Mouse (Mus musculus) forebrain, embryonic 12.5 days (tissue): ENCODE results near the gene Wfdc1. TPM values are rescaled to one million over a fixed set of nuclear protein-coding genes. Genes with fewer than 3 reads are reported as not detected.

Source experiments
- ATAC-seq: fragments of 200-750 bp; cut with Nextera tagmentation; 2 replicates; pipeline ENCODE4 v1.8.0; 2017; ENCODE audit warnings: moderate TSS enrichment; ENCODE audit not compliant: low FRiP score
- H3K27ac ChIP-seq: fragments of 300-500 bp; sonication (generic); 2 replicates; pipeline ENCODE4 v1.5.1; 2016; ENCODE audit warnings: mild to moderate bottlenecking
- H3K27me3 ChIP-seq: fragments of 300-500 bp; sonication (generic); 2 replicates; pipeline ENCODE4 v1.6.1; 2016; ENCODE audit warnings: mild to moderate bottlenecking
- H3K36me3 ChIP-seq: fragments of 300-500 bp; sonication (generic); replicated peaks from 2 replicates; pipeline ENCODE4 v1.6.1; 2016; ENCODE audit warnings: mild to moderate bottlenecking
- H3K4me1 ChIP-seq: fragments of 300-500 bp; sonication (generic); 2 replicates; pipeline ENCODE4 v1.6.1; 2016
- H3K4me2 ChIP-seq: fragments of 300-500 bp; sonication (generic); 2 replicates; pipeline ENCODE4 v1.6.1; 2016; ENCODE audit warnings: mild to moderate bottlenecking, moderate library complexity
- H3K4me3 ChIP-seq: fragments of 300-500 bp; sonication (generic); replicated peaks from 2 replicates; pipeline ENCODE4 v1.5.1; 2016; ENCODE audit warnings: mild to moderate bottlenecking
- H3K9ac ChIP-seq: fragments of 300-500 bp; sonication (generic); 2 replicates; pipeline ENCODE4 v1.6.1; 2016; ENCODE audit warnings: mild to moderate bottlenecking
- H3K9me3 ChIP-seq: fragments of 300-500 bp; sonication (generic); 2 replicates; pipeline ENCODE4 v1.6.1; 2016
- whole genome bisulfite sequencing: fragments of 180-500 bp; shearing (Covaris S2); methylation state at CpG from one replicate; pipeline ENCODE4 v1.1.7; 2016; 5-methylcytosine and 5-hydroxymethylcytosine counted together
- polyA plus RNA-seq: library from polyadenylated mRNA; unstranded; fragments of >200 nt; fragmentation: Nextera tagmentation; extraction: Ambion mirVana; gene quantifications from 2 replicates; pipeline ENCODE4 v1.2.1, GENCODE M21; 2016

The Wfdc1 gene
- polyA plus RNA-seq, 1 experiment from 2014 or later = 1.0 TPM

- Histone ChIP-seq H3K9me3 (no peaks in the 10 kb centered on the region), H3K27me3 (peaks cover 13% of the 10 kb centered on the region; the same call in 1 of the 2 replicates), H3K27ac (no peak overlapping the region), H3K9ac (no peak overlapping the region), H3K4me1 (peaks cover 14% of the 10 kb centered on the region), H3K4me2 (no peak overlapping the region), H3K36me3 (no peaks in the 10 kb centered on the region), H3K4me3 (no peak overlapping the region)
- ATAC-seq = no peak
- 57% methylated on average over 12 of the region's 12 CpGs for WGBS
Observed at GRCm38 (mm10) chr8:119669284-119669683, 3.1 kb downstream of the Wfdc1 start.

GRCm38 (mm10) chr8:119670419-119671091 is 4.4 kb downstream of the Wfdc1 start:
- Histone ChIP-seq H3K4me1 (peaks cover 22% of the 10 kb centered on the region), H3K4me3 (no peak overlapping the region), H3K9me3 (no peaks in the 10 kb centered on the region), H3K9ac (no peak overlapping the region), H3K27ac (no peak overlapping the region), H3K4me2 (no peak overlapping the region), H3K27me3 (peaks cover 13% of the 10 kb centered on the region; the same call in 1 of the 2 replicates), H3K36me3 (no peaks in the 10 kb centered on the region)
- WGBS = 69% methylated on average over 16 of the region's 16 CpGs
- ATAC-seq = no peak

- Histone ChIP-seq H3K27ac (no peak overlapping the region), H3K36me3 (no peaks in the 10 kb centered on the region), H3K4me2 (no peak overlapping the region), H3K27me3 (0 out of 2 replicates have a peak, but pooled peaks cover 3% of the 10 kb centered on the region), H3K9me3 (no peaks in the 10 kb centered on the region), H3K4me3 (no peak overlapping the region), H3K9ac (no peak overlapping the region), H3K4me1 (peaks cover 16% of the 10 kb centered on the region)
- no peak for ATAC-seq
- 78% methylated on average over 10 of the region's 11 CpGs for WGBS
Observed at GRCm38 (mm10) chr8:119673976-119674555, 7.9 kb downstream of the Wfdc1 start.

GRCm38 (mm10) chr8:119675457-119675856 is 9.3 kb downstream of the Wfdc1 start:
- peaks cover 18% of the 10 kb centered on the region for H3K4me1 ChIP-seq
- H3K4me2 ChIP-seq = no peak overlapping the region
- H3K36me3 ChIP-seq = no peaks in the 10 kb centered on the region
- WGBS = 55% methylated on average over 5 of the region's 5 CpGs
- no peak overlapping the region for H3K27ac ChIP-seq
- no peak for ATAC-seq
- no peaks in the 10 kb centered on the region for H3K9me3 ChIP-seq
- no peak overlapping the region for H3K4me3 ChIP-seq
- peaks cover 5% of the 10 kb centered on the region; the same call in 1 of the 2 replicates for H3K27me3 ChIP-seq
- H3K9ac ChIP-seq = no peak overlapping the region

- Histone ChIP-seq H3K27ac (no peak overlapping the region), H3K4me3 (no peak overlapping the region), H3K36me3 (no peaks in the 10 kb centered on the region), H3K4me2 (no peak overlapping the region), H3K27me3 (peaks cover 12% of the 10 kb centered on the region; the same call in 1 of the 2 replicates), H3K9ac (no peak overlapping the region), H3K4me1 (peaks cover 18% of the 10 kb centered on the region), H3K9me3 (no peaks in the 10 kb centered on the region)
- ATAC-seq = no peak
- WGBS = 23% methylated on average over 8 of the region's 8 CpGs
Observed at GRCm38 (mm10) chr8:119676389-119676788, 10.2 kb downstream of the Wfdc1 start.

- 5% methylated on average over 18 of the region's 18 CpGs for WGBS
- Histone ChIP-seq H3K9ac (no peak overlapping the region), H3K4me2 (peak overlapping the region; percentile 49), H3K36me3 (no peaks in the 10 kb centered on the region), H3K27ac (no peak overlapping the region), H3K27me3 (peaks cover 9% of the 10 kb centered on the region; the same call in 1 of the 2 replicates), H3K4me3 (peak overlapping the region; percentile 24), H3K9me3 (no peaks in the 10 kb centered on the region), H3K4me1 (peaks cover 18% of the 10 kb centered on the region)
- peak; percentile 76 for ATAC-seq
Observed at GRCm38 (mm10) chr8:119678138-119678843, 12.1 kb downstream of the Wfdc1 start.

GRCm38 (mm10) chr8:119679184-119679583 is 13.0 kb downstream of the Wfdc1 start:
- 67% methylated on average over 14 of the region's 14 CpGs for WGBS
- Histone ChIP-seq H3K4me2 (no peak overlapping the region), H3K4me1 (peaks cover 18% of the 10 kb centered on the region), H3K9ac (no peak overlapping the region), H3K36me3 (no peaks in the 10 kb centered on the region), H3K27me3 (peaks cover 9% of the 10 kb centered on the region; the same call in 1 of the 2 replicates), H3K9me3 (no peaks in the 10 kb centered on the region), H3K27ac (no peak overlapping the region), H3K4me3 (no peak overlapping the region)
- ATAC-seq = no peak

GRCm38 (mm10) chr8:119690602-119691001 is 24.4 kb downstream of the Wfdc1 start:
- Histone ChIP-seq H3K9ac (no peak overlapping the region), H3K4me3 (no peak overlapping the region), H3K4me1 (peaks cover 17% of the 10 kb centered on the region), H3K27ac (no peak overlapping the region), H3K4me2 (no peak overlapping the region), H3K27me3 (peaks cover 14% of the 10 kb centered on the region; the same call in 1 of the 2 replicates), H3K9me3 (no peaks in the 10 kb centered on the region), H3K36me3 (no peaks in the 10 kb centered on the region)
- ATAC-seq = no peak
- 77% methylated on average over 6 of the region's 6 CpGs for WGBS

- H3K9me3 ChIP-seq = no peaks in the 10 kb centered on the region
- no peaks in the 10 kb centered on the region for H3K36me3 ChIP-seq
- no peak overlapping the region for H3K4me3 ChIP-seq
- ATAC-seq = no peak
- H3K4me2 ChIP-seq = no peak overlapping the region
- H3K9ac ChIP-seq = no peak overlapping the region
- H3K27me3 ChIP-seq = peaks cover 14% of the 10 kb centered on the region; the same call in 1 of the 2 replicates
- peaks cover 14% of the 10 kb centered on the region for H3K4me1 ChIP-seq
- H3K27ac ChIP-seq = no peak overlapping the region
- 80% methylated on average over 4 of the region's 4 CpGs for WGBS
Observed at GRCm38 (mm10) chr8:119691989-119692388, 25.8 kb downstream of the Wfdc1 start.

GRCm38 (mm10) chr8:119694696-119695095 is 28.5 kb downstream of the Wfdc1 start:
- Histone ChIP-seq H3K9me3 (no peaks in the 10 kb centered on the region), H3K9ac (no peak overlapping the region), H3K36me3 (no peaks in the 10 kb centered on the region), H3K27ac (no peak overlapping the region), H3K4me3 (no peak overlapping the region), H3K27me3 (peaks cover 36% of the 10 kb centered on the region), H3K4me1 (0 out of 2 replicates have a peak, but pooled peaks cover 2% of the 10 kb centered on the region), H3K4me2 (no peak overlapping the region)
- WGBS = 79% methylated on average over 7 of the region's 7 CpGs
- ATAC-seq = no peak

GRCm38 (mm10) chr8:119697163-119697562 is 31.0 kb downstream of the Wfdc1 start:
- WGBS = 84% methylated on average over 2 of the region's 2 CpGs

GRCm38 (mm10) chr8:119698960-119699359 is 32.8 kb downstream of the Wfdc1 start:
- H3K36me3 ChIP-seq = no peaks in the 10 kb centered on the region
- no peak overlapping the region for H3K4me3 ChIP-seq
- no peak overlapping the region for H3K9ac ChIP-seq
- WGBS = 2% methylated on average over 12 of the region's 12 CpGs
- H3K27ac ChIP-seq = no peak overlapping the region
- ATAC-seq = no peak
- no peaks in the 10 kb centered on the region for H3K9me3 ChIP-seq
- H3K4me2 ChIP-seq = no peak overlapping the region
- H3K4me1 ChIP-seq = 0 out of 2 replicates have a peak, but pooled peaks cover 4% of the 10 kb centered on the region
- peaks cover 65% of the 10 kb centered on the region for H3K27me3 ChIP-seq

More at GRCm38 (mm10) chr8:119697163-119697562, 31.0 kb downstream of the Wfdc1 start:
- Histone ChIP-seq H3K27me3 (peaks cover 61% of the 10 kb centered on the region), H3K4me2 (no peak overlapping the region), H3K9me3 (no peaks in the 10 kb centered on the region), H3K27ac (no peak overlapping the region), H3K9ac (no peak overlapping the region), H3K36me3 (no peaks in the 10 kb centered on the region), H3K4me3 (no peak overlapping the region), H3K4me1 (0 out of 2 replicates have a peak, but pooled peaks cover 4% of the 10 kb centered on the region)
- no peak for ATAC-seq
